Mouse (Mus musculus) right cerebral cortex, postnatal 25 days (tissue): ENCODE measurements around the gene Gcn1l1.
"Not testable (repeated sequence)": the region's sequence is repeated elsewhere in the genome, so short reads cannot be mapped to it uniquely, and the experiment has no call there.

Experiments
- DNase-seq: peaks from one replicate; pipeline ENCODE4 v3.0.0; 2022

The Gcn1l1 gene

DNA sequence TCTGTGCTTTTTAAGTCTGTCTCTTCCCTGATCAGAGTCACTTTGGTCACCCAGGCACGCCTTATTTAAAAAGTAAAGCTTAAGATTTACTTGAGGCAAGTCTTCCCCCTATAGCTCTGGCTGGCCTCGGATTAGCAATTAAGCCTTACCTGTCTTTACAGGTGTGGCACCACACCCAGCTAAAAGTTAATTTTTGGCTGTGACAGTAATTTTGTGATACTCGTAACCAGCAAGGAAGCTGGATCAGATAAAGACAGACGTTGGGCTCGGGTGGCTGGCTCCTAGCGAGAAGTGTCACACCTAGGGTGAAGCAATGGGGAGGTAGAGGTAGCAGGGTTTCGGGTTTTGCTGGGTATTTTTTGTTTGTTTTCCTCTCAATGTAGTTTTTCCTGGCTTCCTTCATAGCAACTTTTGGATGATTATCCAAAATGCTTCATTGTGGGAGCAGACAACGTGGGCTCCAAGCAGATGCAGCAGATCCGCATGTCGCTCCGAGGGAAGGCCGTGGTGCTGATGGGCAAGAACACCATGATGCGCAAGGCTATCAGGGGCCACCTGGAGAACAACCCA, 4.6 kb upstream of the Gcn1l1 start:
- no peak for DNase-seq

DNA sequence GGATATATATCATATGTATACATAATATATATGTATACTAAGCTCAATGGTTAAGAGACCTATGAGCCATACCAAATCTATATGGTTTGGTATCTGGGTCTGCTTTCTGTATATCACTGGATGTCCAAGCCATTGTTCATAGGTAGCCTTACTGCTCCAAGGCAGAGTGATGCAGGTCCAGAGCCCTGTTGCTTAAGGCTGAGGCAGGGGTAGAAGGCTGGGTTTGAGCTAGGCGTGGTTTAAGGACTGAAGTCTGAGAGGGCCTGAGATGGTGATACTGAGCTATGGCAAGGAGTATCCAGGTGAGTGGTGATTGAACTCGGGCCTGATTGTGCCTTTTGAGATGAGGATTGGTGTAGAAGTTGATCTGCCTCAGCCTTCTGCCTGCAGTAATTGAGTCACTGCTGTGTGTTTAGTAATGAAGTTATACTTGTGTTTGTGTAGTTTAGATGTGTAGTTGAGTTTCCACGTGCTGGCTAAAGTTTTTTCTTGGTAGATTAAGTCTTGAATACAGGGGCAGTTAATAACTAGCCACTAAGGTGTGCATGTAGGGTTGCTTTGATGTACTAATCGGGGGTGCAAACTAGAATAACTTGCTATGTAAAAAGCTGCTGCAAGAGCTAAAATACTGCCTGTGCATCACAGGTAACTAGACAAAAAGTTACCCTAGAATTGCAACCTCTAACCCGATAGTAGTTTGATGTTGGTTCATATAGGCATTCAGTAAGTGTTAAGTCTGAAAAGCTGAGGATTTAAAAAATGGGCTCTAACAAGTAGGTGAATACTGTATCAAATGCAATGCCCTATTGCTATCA, 1.1 kb upstream of the Gcn1l1 start:
- DNase-seq: no peak

DNA sequence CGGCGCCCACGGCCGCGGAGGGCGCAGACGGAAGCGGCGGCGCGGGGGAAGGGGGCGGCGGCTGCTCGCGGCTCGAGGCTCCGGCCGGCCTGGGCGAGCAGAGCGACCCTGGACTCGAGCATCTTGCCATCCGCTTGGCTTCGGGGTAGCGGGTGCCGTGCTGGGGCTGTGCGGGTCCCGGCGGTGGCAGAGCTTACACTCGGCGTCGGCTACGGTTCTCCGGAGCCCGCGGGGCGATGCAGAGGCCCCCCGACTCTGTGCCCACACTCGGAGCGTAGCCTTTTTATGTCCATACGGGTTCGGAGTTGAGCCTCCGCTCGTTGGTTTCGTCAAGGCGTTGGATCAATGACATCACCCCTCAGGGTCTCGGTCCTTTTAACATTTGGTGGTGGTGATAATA, 349 bp downstream of the Gcn1l1 start:
- DNase-seq: no peak

DNA sequence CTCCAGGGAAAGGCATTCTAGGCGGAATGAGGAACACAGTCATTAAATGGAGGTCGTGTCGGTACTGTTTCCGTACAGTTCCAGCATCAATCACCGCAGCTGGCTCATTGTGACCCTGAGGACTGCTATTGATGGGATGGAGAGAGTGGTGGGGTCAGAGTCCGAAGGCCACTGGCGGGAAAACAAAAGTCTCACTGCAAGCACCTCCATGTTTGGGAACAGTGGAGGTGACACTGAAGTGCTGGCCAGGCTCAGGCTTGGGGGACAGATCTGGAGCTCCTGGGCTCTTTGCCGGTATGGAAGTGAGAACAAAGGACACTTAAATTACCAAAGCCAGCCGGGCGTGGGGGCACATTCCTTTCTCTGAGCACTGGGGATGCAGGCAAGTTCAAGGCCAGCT, 3.6 kb downstream of the Gcn1l1 start:
- DNase-seq: no peak

DNA sequence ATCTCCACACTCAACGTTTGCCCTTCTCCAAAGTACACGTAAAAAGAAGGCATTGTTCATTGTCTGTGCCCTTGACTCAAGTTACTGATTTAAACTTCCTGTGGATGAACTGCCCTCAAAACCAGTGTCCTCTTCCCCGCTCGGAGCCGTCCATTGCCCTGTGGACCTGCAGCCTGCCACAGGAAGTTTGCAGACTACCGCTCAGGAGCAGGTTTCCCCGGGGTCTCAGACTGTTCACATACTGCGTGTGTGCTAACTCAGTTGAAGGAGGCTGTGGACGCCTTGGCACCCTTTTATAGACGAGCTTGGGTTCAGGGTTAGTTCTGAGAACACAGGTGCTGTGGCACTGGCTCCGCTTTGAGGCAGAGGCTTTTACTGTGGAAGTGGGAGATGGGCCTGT, 4.3 kb downstream of the Gcn1l1 start:
- no peak for DNase-seq

DNA sequence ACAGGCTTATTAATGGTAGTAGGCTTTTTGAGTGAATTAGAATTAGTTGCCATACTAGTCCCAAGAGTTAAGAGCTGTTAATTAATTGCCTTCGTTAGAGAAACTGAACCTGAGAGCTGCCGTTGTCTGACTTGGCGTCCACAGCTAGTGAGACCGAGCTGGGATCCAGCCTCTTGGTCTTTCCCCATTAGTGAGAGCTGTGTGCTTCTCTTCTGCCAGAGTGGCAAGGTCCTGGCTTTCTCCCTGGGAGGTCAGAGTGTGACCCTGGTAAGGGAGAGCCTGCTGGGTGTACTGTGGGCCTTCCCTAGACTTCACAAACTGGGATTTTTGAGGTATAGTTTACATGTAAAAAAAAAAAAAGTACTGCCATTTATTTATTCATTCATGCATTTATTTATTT, 4.7 kb downstream of the Gcn1l1 start:
- DNase-seq: no peak

DNA sequence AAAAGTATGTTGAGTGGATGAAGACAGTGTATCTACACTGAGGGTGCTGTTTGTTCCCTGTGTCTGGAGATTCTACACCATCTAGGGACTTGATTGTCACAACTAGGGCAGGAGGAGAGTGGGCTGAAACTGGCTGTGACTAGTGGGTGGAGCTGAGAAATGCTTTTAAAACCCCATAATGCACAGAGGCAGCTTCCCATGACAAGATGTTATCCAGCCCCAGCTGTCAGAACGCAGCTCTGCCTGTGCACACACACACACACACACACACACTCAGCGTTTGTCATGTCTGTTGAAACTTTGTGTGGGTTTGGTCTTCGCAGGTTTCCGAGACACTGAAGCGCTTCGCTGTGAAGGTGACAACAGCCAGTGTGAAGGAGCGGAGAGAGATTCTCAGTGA, 6.0 kb downstream of the Gcn1l1 start:
- peak; percentile 55 for DNase-seq

DNA sequence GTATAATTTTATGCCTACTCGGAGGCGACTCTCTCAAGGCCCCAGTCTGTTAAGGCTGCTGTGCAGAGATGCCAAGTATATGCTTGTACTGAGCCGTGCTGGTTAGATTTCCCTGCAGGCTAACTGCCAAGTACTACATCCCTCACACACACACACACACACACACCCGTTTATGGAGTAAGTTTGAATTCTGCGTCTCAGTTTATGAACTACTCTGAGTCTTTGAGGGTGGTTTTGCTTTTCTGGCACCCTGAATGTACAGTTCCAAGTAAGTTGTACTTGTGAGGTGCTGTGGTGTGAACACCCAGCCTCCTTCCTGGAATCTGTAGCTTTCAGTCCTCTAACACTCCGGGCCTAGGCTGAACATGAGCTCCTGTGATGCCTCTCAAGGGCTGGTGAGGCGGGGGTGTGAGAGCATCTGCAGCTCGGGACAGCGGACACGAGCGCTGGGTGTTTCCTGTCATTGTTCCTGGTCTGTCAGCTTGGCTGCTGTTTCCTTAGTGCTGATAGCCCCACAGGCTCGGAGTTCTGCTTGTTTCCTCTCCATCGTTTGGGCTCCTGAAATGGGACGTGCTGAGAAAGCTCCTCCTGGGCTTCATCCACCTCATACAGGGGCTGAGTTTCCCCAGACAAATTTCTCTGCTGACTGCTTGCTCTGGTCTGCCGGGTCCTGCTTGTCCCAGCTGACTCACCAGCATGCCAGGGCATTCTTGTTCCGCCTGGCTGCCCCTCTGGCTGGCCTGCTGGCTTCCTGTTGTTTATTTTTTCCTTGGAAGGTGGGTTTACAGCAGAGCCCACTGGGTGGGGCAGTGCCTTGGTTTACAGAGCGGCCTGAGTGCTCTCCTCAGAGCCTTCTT, 7.9 kb downstream of the Gcn1l1 start:
- no peak for DNase-seq

DNA sequence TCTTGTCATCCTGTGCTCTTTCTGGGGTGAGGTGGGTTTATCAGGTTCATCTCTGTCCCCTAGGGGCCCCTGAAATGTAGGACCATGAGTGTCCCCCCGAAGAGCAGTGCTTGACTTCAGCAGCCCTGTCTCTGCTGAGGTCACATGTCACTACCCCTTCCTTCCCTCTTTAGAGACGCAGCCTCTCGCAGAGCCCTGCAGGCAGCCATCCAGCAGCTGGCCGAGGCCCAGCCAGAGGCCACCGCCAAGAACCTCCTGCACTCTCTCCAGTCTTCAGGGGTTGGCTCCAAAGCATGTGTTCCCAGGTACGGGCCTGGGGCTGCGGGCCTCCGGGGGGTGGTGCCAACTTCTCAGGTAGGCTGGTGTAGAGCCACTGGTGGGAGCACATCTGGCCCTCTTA, 9.9 kb downstream of the Gcn1l1 start:
- DNase-seq: peak; percentile 38

DNA sequence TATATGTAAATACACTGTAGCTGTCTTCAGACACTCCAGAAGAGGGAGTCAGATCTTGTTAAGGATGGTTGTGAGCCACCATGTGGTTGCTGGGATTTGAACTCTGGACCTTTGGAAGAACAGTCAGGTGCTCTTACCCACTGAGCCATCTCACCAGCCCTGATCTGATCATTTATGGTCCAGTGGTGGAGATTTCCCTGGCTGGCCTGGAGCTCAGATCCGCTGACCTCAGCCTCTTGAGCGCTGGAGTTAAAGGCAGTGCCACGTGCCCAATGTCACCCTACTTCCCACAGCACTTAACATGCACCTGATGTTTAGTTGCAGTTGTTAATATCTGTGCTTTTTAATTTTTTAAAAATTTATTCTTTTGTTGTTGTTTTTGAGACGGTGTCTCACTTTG, 12.6 kb downstream of the Gcn1l1 start:
- not testable (repeated sequence) for DNase-seq

DNA sequence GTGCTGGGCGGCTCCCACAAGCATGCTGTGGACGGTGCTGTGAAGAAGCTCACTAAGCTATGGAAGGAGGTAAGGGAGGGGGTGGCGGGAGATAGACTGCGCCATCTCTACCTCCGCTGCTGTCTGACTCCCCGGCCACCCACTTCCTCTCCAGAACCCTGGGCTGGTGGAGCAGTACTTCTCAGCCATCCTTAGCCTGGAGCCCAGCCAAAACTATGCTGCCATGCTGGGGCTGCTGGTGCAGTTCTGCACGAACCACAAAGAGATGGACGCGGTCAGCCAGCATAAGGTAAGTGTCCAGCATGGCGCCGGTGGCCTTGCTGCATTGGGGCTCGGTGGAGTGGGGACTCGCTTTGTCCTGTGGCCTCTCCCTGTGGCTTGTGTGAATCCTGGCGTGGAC, 13.9 kb downstream of the Gcn1l1 start:
- DNase-seq: no peak

DNA sequence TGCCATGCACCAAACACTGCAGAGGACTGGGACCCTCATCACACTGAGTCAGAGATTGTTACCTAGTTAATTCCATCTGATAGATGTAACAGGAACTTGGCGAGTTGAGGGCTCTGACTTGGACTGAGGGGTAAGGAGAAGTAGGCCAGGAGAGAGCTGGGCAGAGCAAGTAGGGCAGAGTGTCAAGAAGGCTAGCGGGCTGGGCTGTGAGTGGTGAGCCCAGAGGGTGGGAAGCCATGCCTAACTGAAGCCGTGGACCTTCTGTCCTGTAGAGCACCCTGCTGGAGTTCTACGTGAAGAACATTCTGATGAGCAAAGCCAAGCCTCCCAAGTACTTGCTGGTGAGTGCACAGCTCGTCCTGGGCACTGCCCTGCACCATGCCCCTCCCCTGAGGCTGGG, 14.3 kb downstream of the Gcn1l1 start:
- no peak for DNase-seq

DNA sequence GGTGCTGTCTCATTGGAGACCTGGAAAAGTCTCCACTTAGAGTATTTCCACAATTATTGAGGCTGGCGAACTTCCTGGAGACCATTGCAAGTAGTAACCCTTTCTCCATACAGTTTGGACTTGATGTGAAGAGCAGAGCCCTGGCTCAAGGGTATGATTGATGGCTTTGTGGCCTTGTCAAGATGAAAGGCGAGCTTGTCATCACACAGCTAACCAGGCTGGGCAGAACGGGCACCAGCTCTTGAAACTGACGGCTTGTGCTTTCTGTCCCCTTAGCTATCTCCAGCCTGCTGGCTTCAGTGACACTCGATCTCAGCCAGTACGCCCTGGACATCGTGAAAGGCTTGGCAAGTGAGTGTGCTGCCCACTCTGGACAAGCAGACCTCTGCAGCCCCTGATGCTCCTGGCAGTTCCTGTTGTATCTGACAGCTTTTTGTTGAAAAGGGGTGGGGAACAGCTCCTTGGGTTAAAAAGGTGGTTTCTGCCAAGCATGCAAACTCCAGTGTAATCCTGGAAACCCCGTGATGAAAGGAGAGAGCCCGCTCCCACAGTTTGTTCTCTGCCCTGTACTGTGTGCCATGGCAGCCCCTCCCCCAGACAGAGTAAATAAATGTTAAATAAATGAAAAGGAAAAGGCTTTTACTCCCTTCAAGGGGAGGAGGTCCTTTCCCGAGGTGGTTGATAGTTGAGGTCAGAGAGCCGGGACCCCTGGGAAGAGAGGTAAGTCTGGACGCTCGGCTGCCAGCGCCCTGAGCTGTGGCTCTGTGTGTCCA, 15.4 kb downstream of the Gcn1l1 start:
- no peak for DNase-seq

DNA sequence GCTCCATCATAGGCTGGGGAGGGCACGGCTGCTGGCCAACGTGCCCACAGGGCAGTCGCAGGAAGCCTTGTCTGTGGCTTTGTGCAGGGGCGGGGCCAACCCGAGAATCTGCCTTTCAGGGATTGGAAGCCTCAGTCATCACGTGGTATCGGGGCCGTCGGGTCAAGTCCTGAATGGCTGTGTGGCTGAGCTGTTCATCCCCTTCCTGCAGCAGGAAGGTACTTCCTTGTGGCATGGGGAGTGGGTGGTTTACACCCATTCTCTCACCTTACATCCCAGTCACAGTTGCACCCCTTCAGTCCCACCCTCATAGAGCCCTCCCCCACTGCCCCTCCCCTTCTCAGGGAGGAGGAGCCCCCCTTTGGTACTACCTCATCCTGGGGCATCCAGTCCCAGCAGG, 16.6 kb downstream of the Gcn1l1 start:
- no peak for DNase-seq

DNA sequence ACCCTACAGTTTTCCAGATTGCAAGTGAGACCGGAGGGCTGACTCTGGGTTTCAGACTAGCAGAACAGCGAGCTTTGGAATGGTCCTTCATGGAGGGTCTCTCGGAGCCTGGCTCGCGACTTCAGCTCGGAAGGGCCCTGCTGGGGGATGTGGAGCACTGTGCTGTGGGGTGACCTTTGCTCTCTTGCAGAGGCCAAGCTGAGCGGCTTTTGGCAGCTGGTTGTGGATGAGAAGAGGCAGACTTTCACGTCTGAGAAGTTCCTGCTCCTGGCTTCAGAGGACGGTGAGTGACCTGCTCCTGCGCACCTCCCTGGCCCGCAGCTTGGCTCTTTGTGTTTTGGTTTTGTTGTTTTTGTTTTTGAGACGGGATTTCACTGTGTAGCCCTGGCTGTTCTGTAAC, 20.6 kb downstream of the Gcn1l1 start:
- DNase-seq: no peak

DNA sequence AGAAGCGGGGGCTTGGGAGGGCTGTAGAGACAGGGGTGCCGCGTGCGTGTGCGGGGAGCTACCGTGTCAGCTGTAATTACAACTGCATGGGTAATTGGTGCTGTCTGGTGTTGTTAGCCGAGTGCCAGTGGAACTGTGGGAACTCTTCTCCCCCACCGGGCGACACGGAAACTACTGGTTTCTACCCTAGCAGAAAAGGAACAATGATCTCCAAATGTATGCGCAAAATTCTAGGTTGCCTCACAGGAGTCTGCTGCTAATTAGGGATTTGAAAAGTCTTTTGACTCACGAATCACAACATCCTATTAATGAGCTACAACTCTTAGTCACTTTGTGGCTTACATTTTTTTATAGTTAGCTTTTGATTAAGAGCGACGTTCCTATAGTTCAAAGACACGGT, 21.1 kb downstream of the Gcn1l1 start:
- no peak for DNase-seq

DNA sequence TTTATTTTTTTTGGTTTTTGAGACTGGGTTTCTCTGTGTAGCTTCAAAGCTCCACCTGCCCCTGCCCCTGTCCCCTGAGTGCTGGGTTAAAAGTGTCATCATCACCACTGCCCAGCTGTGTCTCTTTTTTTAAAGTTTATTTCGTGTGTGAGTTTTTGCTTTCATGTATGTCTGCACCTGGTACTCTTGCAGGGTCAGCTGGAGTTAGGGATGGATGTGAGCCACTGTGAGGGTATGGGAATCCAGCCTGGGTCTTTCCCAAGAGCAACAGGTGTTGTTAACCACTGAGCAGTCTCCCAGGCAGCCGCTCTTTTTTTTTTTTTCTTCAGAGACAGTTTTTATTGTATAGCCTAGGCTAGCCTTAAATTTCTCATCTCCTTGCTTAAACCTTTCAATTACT, 21.7 kb downstream of the Gcn1l1 start:
- DNase-seq: no peak

DNA sequence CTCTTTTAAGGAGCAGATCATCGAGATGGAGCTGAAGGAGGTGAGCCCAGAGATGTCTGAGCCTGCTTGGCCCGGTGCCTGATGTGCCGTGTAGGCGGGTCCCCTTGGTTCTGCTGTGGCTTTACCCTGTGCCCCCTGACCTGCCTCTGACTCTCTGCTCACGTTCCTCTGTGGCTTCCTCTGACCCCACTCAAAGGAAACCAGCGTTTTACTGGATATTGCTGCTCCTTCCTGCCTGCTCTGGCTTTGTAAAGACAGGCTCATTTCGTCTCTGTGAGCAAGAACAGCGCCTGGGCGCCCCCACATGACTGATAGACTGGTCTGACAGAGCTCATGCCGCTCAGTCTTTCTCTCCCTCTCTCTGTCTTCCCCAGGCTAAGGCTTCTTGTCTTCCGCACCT, 26.0 kb downstream of the Gcn1l1 start:
- no peak for DNase-seq

DNA sequence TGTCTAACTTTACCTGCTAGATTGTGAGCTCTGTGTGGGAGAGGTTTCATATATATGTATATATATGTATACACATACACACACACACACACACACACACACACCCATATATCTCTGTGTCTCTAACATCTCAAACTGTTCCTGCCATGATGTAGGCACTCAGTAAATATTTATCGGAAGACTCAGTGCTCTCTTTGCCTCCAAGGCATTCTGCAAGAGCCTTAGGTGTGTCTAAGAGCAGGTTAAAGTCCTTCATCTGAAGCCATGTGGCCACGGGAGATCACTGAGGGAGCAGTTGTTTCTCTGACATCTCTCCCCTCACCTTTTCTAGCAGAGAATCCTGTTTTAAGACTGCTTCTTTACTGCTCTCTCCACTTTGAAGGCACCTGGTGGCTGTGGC, 26.5 kb downstream of the Gcn1l1 start:
- DNase-seq: no peak

DNA sequence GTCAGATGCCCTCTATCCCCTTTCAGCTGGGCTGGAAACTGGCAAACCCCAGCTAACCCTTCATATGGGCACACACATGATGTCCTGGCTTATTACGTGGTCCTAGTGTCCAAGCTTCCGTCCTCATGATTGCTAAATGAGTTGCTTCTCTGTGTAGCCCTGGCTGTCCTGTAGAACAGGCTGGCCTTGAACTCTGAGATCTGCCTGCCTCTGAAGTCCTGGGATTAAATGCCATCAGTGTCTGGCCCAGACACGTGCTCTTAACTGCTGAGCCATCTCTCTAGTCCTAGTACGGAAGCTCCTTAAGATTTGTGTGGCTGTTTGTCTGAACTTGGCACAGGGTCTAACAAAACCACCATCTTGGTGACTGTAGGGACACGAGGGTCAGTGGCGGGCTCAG, 38.5 kb downstream of the Gcn1l1 start:
- no peak for DNase-seq

DNA sequence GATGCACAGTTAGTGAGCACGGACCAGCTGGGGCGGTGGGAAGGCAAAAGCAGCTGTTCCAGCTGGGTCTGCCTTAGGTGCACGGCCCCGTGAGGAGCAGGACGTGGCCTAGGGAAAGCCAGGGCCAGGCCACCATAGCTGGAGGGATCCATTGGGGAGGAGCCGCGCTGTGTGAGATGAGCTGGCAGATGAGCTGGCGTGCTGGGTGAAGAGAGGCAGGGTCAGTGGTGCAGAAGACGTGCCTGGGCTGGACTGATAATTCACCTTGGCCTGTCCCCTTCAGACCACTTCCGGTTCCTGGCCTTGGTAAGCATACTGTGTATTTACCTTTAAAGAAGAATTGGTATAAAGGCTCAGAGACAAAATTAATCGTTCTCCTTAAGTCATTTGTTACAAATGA, 46.5 kb downstream of the Gcn1l1 start:
- no peak for DNase-seq

DNA sequence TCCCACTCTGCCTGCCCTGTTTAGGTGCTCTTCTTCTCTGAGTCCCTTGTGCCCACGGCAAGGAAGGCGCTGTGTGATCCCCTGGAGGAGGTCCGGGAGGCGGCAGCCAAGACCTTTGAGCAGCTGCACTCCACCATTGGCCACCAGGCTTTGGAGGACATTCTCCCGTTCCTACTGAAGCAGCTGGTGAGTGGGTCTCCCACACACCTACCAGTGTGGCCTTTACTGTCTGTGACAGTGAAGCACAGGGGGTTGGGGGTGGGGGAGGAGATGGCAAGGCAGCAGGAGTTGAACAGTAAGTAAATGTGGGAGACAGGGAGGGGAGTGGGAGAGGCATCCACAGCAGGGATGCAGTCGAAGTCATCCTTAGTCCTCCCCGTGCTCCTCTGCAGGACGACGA, 48.3 kb downstream of the Gcn1l1 start:
- DNase-seq: no peak

DNA sequence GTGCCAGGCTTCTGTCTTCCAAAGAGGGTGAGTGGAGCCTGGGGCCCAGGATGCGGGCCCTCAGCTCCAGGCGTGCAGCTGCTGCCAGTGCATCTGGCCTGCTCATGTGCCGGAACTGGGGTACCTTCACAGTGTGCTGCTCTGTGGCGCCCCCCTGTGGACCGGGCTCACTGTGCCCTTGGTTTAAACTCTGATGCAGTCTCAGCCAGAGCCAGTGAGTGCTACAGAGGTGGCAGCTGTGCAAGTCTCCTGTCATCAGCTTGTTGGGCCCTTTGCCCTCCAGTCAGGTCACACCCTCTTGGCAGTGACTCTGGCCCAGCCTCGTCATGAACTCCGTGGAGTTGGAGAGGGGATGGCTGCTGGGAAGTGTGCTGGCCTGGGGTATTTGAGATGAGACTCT, 49.9 kb downstream of the Gcn1l1 start:
- DNase-seq: no peak
